Mouse (Mus musculus): ENCODE data around the gene Dnaaf5. TPM values are rescaled to one million over a fixed set of nuclear protein-coding genes. Genes with fewer than 3 reads are reported as not detected.

Gene Dnaaf5
- 5.2 and 5.8 TPM in 2 replicates for polyA plus RNA-seq (2014; fragmentation: Nextera tagmentation; extraction: Ambion mirVana)

GRCm38 (mm10) chr5:139149681-139150602 lies at the start of gene Dnaaf5, which contains the start of gene Prkar1b:
Gene Dnaaf5 (plus strand): TSS chr5:139150223.
Gene Prkar1b (minus strand): TSS chr5:139150001.
- H3K4me3 ChIP-seq (ENCODE audit: low read depth, low read length), result peak within 1 kb of the TSS; percentile 96
- DNase-seq (ENCODE audit: low spot score) (peak; percentile 99), ATAC-seq (ENCODE audit: low read depth) (peak; percentile 97)
- peaks cover 13% of the 10 kb centered on the region for H3K4me1 ChIP-seq (ENCODE audit: control insufficient read depth, insufficient read depth, low read length)
- H3K36me3 ChIP-seq (ENCODE audit: control insufficient read depth, insufficient read depth, low read length), result peaks cover 24% of the 10 kb centered on the region
- peak within 1 kb of the TSS; percentile 71 for H3K27ac ChIP-seq (replicated peaks; ENCODE audit: low read depth, low read length)
- H3K9me3 ChIP-seq (ENCODE audit: control insufficient read depth, low read length), result no peaks in the 10 kb centered on the region
- peak within 1 kb of the TSS; percentile 89 for H3K4me2 ChIP-seq (ENCODE audit: low read depth, low read length)
- WGBS, result under 1% methylated on average over 37 of the region's 87 CpGs
- no peaks in the 10 kb centered on the region for H3K27me3 ChIP-seq (replicated peaks; ENCODE audit: control insufficient read depth, insufficient read depth, low read length)
- peak within 1 kb of the TSS; percentile 83 for H3K9ac ChIP-seq (ENCODE audit: low read depth, low read length)

GRCm38 (mm10) chr5:139101783-139102182 lies 48.2 kb upstream of the Dnaaf5 start:
- ATAC-seq (ENCODE audit: low read depth), result peak; percentile 30; the same call in 1 of the 2 replicates
- Histone ChIP-seq H3K4me1 (ENCODE audit: control insufficient read depth, insufficient read depth, low read length) (no peaks in the 10 kb centered on the region), H3K4me3 (ENCODE audit: low read depth, low read length) (no peak overlapping the region), H3K36me3 (ENCODE audit: control insufficient read depth, insufficient read depth, low read length) (no peaks in the 10 kb centered on the region), H3K9ac (ENCODE audit: low read depth, low read length) (no peak overlapping the region), H3K9me3 (ENCODE audit: control insufficient read depth, low read length) (0 out of 2 replicates have a peak, but pooled peaks cover 4% of the 10 kb centered on the region), H3K27ac (replicated peaks; ENCODE audit: low read depth, low read length) (no peak overlapping the region), H3K4me2 (ENCODE audit: low read depth, low read length) (no peak overlapping the region), H3K27me3 (replicated peaks; ENCODE audit: control insufficient read depth, insufficient read depth, low read length) (no peaks in the 10 kb centered on the region)
- peak; percentile 46 for DNase-seq (ENCODE audit: low spot score)
- WGBS, result 65% methylated on average over 6 of the region's 6 CpGs

- ATAC-seq (ENCODE audit: low read depth), result no peak
- no peak overlapping the region for H3K27ac ChIP-seq (replicated peaks; ENCODE audit: low read depth, low read length)
- H3K36me3 ChIP-seq (ENCODE audit: control insufficient read depth, insufficient read depth, low read length), result peaks cover 6% of the 10 kb centered on the region; the same call in 1 of the 2 replicates
- no peaks in the 10 kb centered on the region for H3K4me1 ChIP-seq (ENCODE audit: control insufficient read depth, insufficient read depth, low read length)
- no peak for DNase-seq (ENCODE audit: low spot score)
- WGBS, result 71% methylated on average over 9 of the region's 9 CpGs
- H3K4me3 ChIP-seq (ENCODE audit: low read depth, low read length), result no peak overlapping the region
- no peaks in the 10 kb centered on the region for H3K27me3 ChIP-seq (replicated peaks; ENCODE audit: control insufficient read depth, insufficient read depth, low read length)
- no peaks in the 10 kb centered on the region for H3K9me3 ChIP-seq (ENCODE audit: control insufficient read depth, low read length)
- H3K4me2 ChIP-seq (ENCODE audit: low read depth, low read length), result no peak overlapping the region
- H3K9ac ChIP-seq (ENCODE audit: low read depth, low read length), result no peak overlapping the region
Observed at GRCm38 (mm10) chr5:139107815-139108214, 42.2 kb upstream of the Dnaaf5 start.

GRCm38 (mm10) chr5:139110140-139110855 lies 39.7 kb upstream of the Dnaaf5 start:
- no peaks in the 10 kb centered on the region for H3K27me3 ChIP-seq (replicated peaks; ENCODE audit: control insufficient read depth, insufficient read depth, low read length)
- 74% methylated on average over 2 of the region's 2 CpGs for whole genome bisulfite sequencing
- no peak overlapping the region for H3K27ac ChIP-seq (replicated peaks; ENCODE audit: low read depth, low read length)
- no peaks in the 10 kb centered on the region for H3K9me3 ChIP-seq (ENCODE audit: control insufficient read depth, low read length)
- H3K9ac ChIP-seq (ENCODE audit: low read depth, low read length), result no peak overlapping the region
- no peaks in the 10 kb centered on the region for H3K4me1 ChIP-seq (ENCODE audit: control insufficient read depth, insufficient read depth, low read length)
- no peak for ATAC-seq (ENCODE audit: low read depth)
- no peak overlapping the region for H3K4me2 ChIP-seq (ENCODE audit: low read depth, low read length)
- no peak for DNase-seq (ENCODE audit: low spot score)
- no peak overlapping the region for H3K4me3 ChIP-seq (ENCODE audit: low read depth, low read length)
- H3K36me3 ChIP-seq (ENCODE audit: control insufficient read depth, insufficient read depth, low read length), result peaks cover 6% of the 10 kb centered on the region; the same call in 1 of the 2 replicates

GRCm38 (mm10) chr5:139111991-139112390 lies 38.0 kb upstream of the Dnaaf5 start:
- ATAC-seq (ENCODE audit: low read depth) (no peak), DNase-seq (ENCODE audit: low spot score) (no peak)
- H3K27ac ChIP-seq (replicated peaks; ENCODE audit: low read depth, low read length), result no peak overlapping the region
- no peaks in the 10 kb centered on the region for H3K9me3 ChIP-seq (ENCODE audit: control insufficient read depth, low read length)
- H3K9ac ChIP-seq (ENCODE audit: low read depth, low read length), result no peak overlapping the region
- no peaks in the 10 kb centered on the region for H3K4me1 ChIP-seq (ENCODE audit: control insufficient read depth, insufficient read depth, low read length)
- no peak overlapping the region for H3K4me2 ChIP-seq (ENCODE audit: low read depth, low read length)
- H3K4me3 ChIP-seq (ENCODE audit: low read depth, low read length), result no peak overlapping the region
- H3K36me3 ChIP-seq (ENCODE audit: control insufficient read depth, insufficient read depth, low read length), result peaks cover 6% of the 10 kb centered on the region; the same call in 1 of the 2 replicates
- WGBS, result 77% methylated on average over 9 of the region's 9 CpGs
- no peaks in the 10 kb centered on the region for H3K27me3 ChIP-seq (replicated peaks; ENCODE audit: control insufficient read depth, insufficient read depth, low read length)

- Histone ChIP-seq H3K9me3 (ENCODE audit: control insufficient read depth, low read length) (no peaks in the 10 kb centered on the region), H3K27ac (replicated peaks; ENCODE audit: low read depth, low read length) (no peak overlapping the region), H3K4me3 (ENCODE audit: low read depth, low read length) (no peak overlapping the region), H3K4me1 (ENCODE audit: control insufficient read depth, insufficient read depth, low read length) (no peaks in the 10 kb centered on the region), H3K4me2 (ENCODE audit: low read depth, low read length) (no peak overlapping the region), H3K9ac (ENCODE audit: low read depth, low read length) (no peak overlapping the region), H3K36me3 (ENCODE audit: control insufficient read depth, insufficient read depth, low read length) (peaks cover 3% of the 10 kb centered on the region; the same call in 1 of the 2 replicates), H3K27me3 (replicated peaks; ENCODE audit: control insufficient read depth, insufficient read depth, low read length) (no peaks in the 10 kb centered on the region)
- ATAC-seq (ENCODE audit: low read depth), result no peak
- DNase-seq (ENCODE audit: low spot score), result no peak
- 75% methylated on average over 9 of the region's 9 CpGs for WGBS
Observed at GRCm38 (mm10) chr5:139112418-139112817, 37.6 kb upstream of the Dnaaf5 start.

GRCm38 (mm10) chr5:139114876-139115275 lies 35.1 kb upstream of the Dnaaf5 start:
- Histone ChIP-seq H3K36me3 (ENCODE audit: control insufficient read depth, insufficient read depth, low read length) (no peaks in the 10 kb centered on the region), H3K27ac (replicated peaks; ENCODE audit: low read depth, low read length) (no peak overlapping the region), H3K4me3 (ENCODE audit: low read depth, low read length) (no peak overlapping the region), H3K27me3 (replicated peaks; ENCODE audit: control insufficient read depth, insufficient read depth, low read length) (no peaks in the 10 kb centered on the region), H3K4me1 (ENCODE audit: control insufficient read depth, insufficient read depth, low read length) (no peaks in the 10 kb centered on the region), H3K9ac (ENCODE audit: low read depth, low read length) (no peak overlapping the region), H3K9me3 (ENCODE audit: control insufficient read depth, low read length) (no peaks in the 10 kb centered on the region), H3K4me2 (ENCODE audit: low read depth, low read length) (no peak overlapping the region)
- ATAC-seq (ENCODE audit: low read depth) (no peak), DNase-seq (ENCODE audit: low spot score) (peak; percentile 26)
- WGBS, result 73% methylated on average over 4 of the region's 4 CpGs

- Histone ChIP-seq H3K9me3 (ENCODE audit: control insufficient read depth, low read length) (no peaks in the 10 kb centered on the region), H3K27me3 (replicated peaks; ENCODE audit: control insufficient read depth, insufficient read depth, low read length) (no peaks in the 10 kb centered on the region), H3K4me1 (ENCODE audit: control insufficient read depth, insufficient read depth, low read length) (no peaks in the 10 kb centered on the region), H3K9ac (ENCODE audit: low read depth, low read length) (no peak overlapping the region), H3K4me2 (ENCODE audit: low read depth, low read length) (no peak overlapping the region), H3K36me3 (ENCODE audit: control insufficient read depth, insufficient read depth, low read length) (no peaks in the 10 kb centered on the region), H3K4me3 (ENCODE audit: low read depth, low read length) (no peak overlapping the region), H3K27ac (replicated peaks; ENCODE audit: low read depth, low read length) (no peak overlapping the region)
- DNase-seq (ENCODE audit: low spot score) (no peak), ATAC-seq (ENCODE audit: low read depth) (no peak)
- WGBS, result 91% methylated on average over 7 of the region's 7 CpGs
Observed at GRCm38 (mm10) chr5:139115507-139115906, 34.5 kb upstream of the Dnaaf5 start.
